Mouse (Mus musculus): ENCODE data around the gene Endog. TPM values are rescaled to one million over a fixed set of nuclear protein-coding genes. Genes with fewer than 3 reads are reported as not detected.
"Not testable (repeated sequence)": the region's sequence is repeated elsewhere in the genome, so short reads cannot be mapped to it uniquely, and the experiment has no call there.

Gene Endog
- polyA plus RNA-seq, 1 experiment from 2014 or later = 17.4 TPM

GRCm38 (mm10) chr2:30177700-30178675 is 6.7 kb downstream of the Endog start, which contains the start of gene Spout1:
Gene Spout1, minus strand, starts transcription at chr2:30178459.
- Histone ChIP-seq H3K4me3 (ENCODE audit: low read depth, low read length) (peak within 1 kb of the TSS; percentile 67), H3K27me3 (replicated peaks; ENCODE audit: control insufficient read depth, insufficient read depth, low read length) (no peaks in the 10 kb centered on the region), H3K4me1 (ENCODE audit: control insufficient read depth, insufficient read depth, low read length) (peaks cover 9% of the 10 kb centered on the region), H3K36me3 (ENCODE audit: control insufficient read depth, insufficient read depth, low read length) (peaks cover 39% of the 10 kb centered on the region), H3K27ac (ENCODE audit: low read depth, low read length) (no peak within 1 kb of the TSS), H3K9ac (ENCODE audit: low read length) (peak within 1 kb of the TSS; percentile 71), H3K4me2 (ENCODE audit: low read length) (peak within 1 kb of the TSS; percentile 94), H3K9me3 (replicated peaks; ENCODE audit: control insufficient read depth, low read length) (no peaks in the 10 kb centered on the region)
- ATAC-seq = peak; percentile 100
- peak; percentile 98 for DNase-seq (ENCODE audit: low spot score)
- WGBS = 4% methylated on average over 49 of the region's 54 CpGs

GRCm38 (mm10) chr2:30178711-30179110 is 7.4 kb downstream of the Endog start:
- H3K4me2 ChIP-seq (ENCODE audit: low read length) = peak overlapping the region; percentile 94
- not testable (repeated sequence) for H3K4me1 ChIP-seq (ENCODE audit: control insufficient read depth, insufficient read depth, low read length); DNase-seq (ENCODE audit: low spot score); H3K9ac ChIP-seq (ENCODE audit: low read length); H3K9me3 ChIP-seq (replicated peaks; ENCODE audit: control insufficient read depth, low read length); H3K27me3 ChIP-seq (replicated peaks; ENCODE audit: control insufficient read depth, insufficient read depth, low read length); H3K27ac ChIP-seq (ENCODE audit: low read depth, low read length)
- 48% methylated on average over 7 of the region's 7 CpGs for WGBS
- peak overlapping the region; percentile 67 for H3K4me3 ChIP-seq (ENCODE audit: low read depth, low read length)
- peak; percentile 47 for ATAC-seq
- peaks cover 31% of the 10 kb centered on the region for H3K36me3 ChIP-seq (ENCODE audit: control insufficient read depth, insufficient read depth, low read length)

- no peak for DNase-seq (ENCODE audit: low spot score)
- Histone ChIP-seq H3K27ac (ENCODE audit: low read depth, low read length) (no peak overlapping the region), H3K9me3 (replicated peaks; ENCODE audit: control insufficient read depth, low read length) (no peaks in the 10 kb centered on the region), H3K9ac (ENCODE audit: low read length) (no peak overlapping the region), H3K4me2 (ENCODE audit: low read length) (no peak overlapping the region), H3K36me3 (ENCODE audit: control insufficient read depth, insufficient read depth, low read length) (no peaks in the 10 kb centered on the region), H3K4me1 (ENCODE audit: control insufficient read depth, insufficient read depth, low read length) (peaks cover 5% of the 10 kb centered on the region), H3K4me3 (ENCODE audit: low read depth, low read length) (no peak overlapping the region), H3K27me3 (replicated peaks; ENCODE audit: control insufficient read depth, insufficient read depth, low read length) (no peaks in the 10 kb centered on the region)
- WGBS = 88% methylated on average over 2 of the region's 2 CpGs
- ATAC-seq = no peak
These were observed 11.1 kb downstream of the Endog start for GRCm38 (mm10) chr2:30182424-30182823.

- 74% methylated on average over 3 of the region's 3 CpGs for WGBS
- Histone ChIP-seq H3K4me3 (ENCODE audit: low read depth, low read length) (no peak overlapping the region), H3K27ac (ENCODE audit: low read depth, low read length) (no peak overlapping the region), H3K27me3 (replicated peaks; ENCODE audit: control insufficient read depth, insufficient read depth, low read length) (no peaks in the 10 kb centered on the region), H3K4me2 (ENCODE audit: low read length) (no peak overlapping the region), H3K36me3 (ENCODE audit: control insufficient read depth, insufficient read depth, low read length) (no peaks in the 10 kb centered on the region), H3K9ac (ENCODE audit: low read length) (no peak overlapping the region), H3K9me3 (replicated peaks; ENCODE audit: control insufficient read depth, low read length) (no peaks in the 10 kb centered on the region), H3K4me1 (ENCODE audit: control insufficient read depth, insufficient read depth, low read length) (no peaks in the 10 kb centered on the region)
- DNase-seq (ENCODE audit: low spot score) (no peak), ATAC-seq (no peak)
These were observed 12.4 kb downstream of the Endog start for GRCm38 (mm10) chr2:30183721-30184120.

DNA sequence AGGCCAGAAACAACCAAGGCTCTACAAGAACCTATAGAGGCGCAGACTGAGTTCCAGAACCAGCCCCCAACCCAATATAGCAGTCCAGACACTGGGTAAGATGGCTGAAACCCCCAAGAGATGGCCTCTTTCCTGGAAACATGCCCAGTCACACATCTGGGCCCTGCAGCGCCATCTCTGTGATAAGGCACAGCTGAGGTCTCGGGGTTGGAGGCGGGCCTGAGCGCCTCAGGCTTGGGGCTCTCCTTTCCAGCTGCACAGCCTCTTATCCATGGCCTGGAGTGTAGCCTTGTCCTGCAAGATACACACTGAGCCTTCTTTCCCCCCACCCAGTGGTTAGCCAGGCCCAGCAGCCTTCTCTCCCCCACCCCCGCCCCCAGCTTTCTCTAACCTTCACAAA is 14.0 kb downstream of the Endog start:
- WGBS = 89% methylated on average over 6 of the region's 6 CpGs
- H3K4me3 ChIP-seq (ENCODE audit: low read depth, low read length) = no peak overlapping the region
- H3K9ac ChIP-seq (ENCODE audit: low read length) = no peak overlapping the region
- no peak overlapping the region for H3K4me2 ChIP-seq (ENCODE audit: low read length)
- no peaks in the 10 kb centered on the region for H3K4me1 ChIP-seq (ENCODE audit: control insufficient read depth, insufficient read depth, low read length)
- no peaks in the 10 kb centered on the region for H3K36me3 ChIP-seq (ENCODE audit: control insufficient read depth, insufficient read depth, low read length)
- H3K9me3 ChIP-seq (replicated peaks; ENCODE audit: control insufficient read depth, low read length) = no peaks in the 10 kb centered on the region
- no peak overlapping the region for H3K27ac ChIP-seq (ENCODE audit: low read depth, low read length)
- H3K27me3 ChIP-seq (replicated peaks; ENCODE audit: control insufficient read depth, insufficient read depth, low read length) = no peaks in the 10 kb centered on the region
- ATAC-seq = no peak
- no peak for DNase-seq (ENCODE audit: low spot score)

DNA sequence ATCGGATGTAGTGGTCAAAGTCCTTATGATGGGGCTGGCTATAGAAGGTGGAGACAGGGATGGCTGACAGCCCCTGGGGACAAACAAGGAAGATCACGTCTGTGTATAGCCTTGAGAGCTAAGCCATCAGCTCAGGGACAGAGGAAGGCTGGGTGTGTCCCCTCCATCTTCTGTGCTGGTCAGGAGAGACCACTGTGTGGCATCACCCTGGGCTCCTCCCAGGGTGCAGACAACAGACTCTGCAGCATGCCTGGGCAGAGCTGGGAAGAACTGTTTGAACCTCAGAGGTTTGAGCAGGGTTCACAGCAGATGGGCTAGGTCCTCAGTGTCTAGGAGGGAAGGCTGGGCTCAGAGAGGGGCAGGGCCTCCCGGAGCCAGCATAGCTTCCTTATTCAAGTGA is 14.4 kb downstream of the Endog start:
- 90% methylated on average over 3 of the region's 3 CpGs for WGBS
- Histone ChIP-seq H3K36me3 (ENCODE audit: control insufficient read depth, insufficient read depth, low read length) (no peaks in the 10 kb centered on the region), H3K27ac (ENCODE audit: low read depth, low read length) (no peak overlapping the region), H3K9ac (ENCODE audit: low read length) (no peak overlapping the region), H3K27me3 (replicated peaks; ENCODE audit: control insufficient read depth, insufficient read depth, low read length) (no peaks in the 10 kb centered on the region), H3K4me3 (ENCODE audit: low read depth, low read length) (no peak overlapping the region), H3K4me2 (ENCODE audit: low read length) (no peak overlapping the region), H3K4me1 (ENCODE audit: control insufficient read depth, insufficient read depth, low read length) (no peaks in the 10 kb centered on the region), H3K9me3 (replicated peaks; ENCODE audit: control insufficient read depth, low read length) (no peaks in the 10 kb centered on the region)
- DNase-seq (ENCODE audit: low spot score) (no peak), ATAC-seq (no peak)

GRCm38 (mm10) chr2:30191790-30192580 is 20.7 kb downstream of the Endog start:
- Histone ChIP-seq H3K4me3 (ENCODE audit: low read depth, low read length) (no peak overlapping the region), H3K9me3 (replicated peaks; ENCODE audit: control insufficient read depth, low read length) (no peaks in the 10 kb centered on the region), H3K4me2 (ENCODE audit: low read length) (no peak overlapping the region), H3K27ac (ENCODE audit: low read depth, low read length) (no peak overlapping the region), H3K36me3 (ENCODE audit: control insufficient read depth, insufficient read depth, low read length) (0 out of 2 replicates have a peak, but pooled peaks cover 2% of the 10 kb centered on the region), H3K4me1 (ENCODE audit: control insufficient read depth, insufficient read depth, low read length) (no peaks in the 10 kb centered on the region), H3K27me3 (replicated peaks; ENCODE audit: control insufficient read depth, insufficient read depth, low read length) (no peaks in the 10 kb centered on the region), H3K9ac (ENCODE audit: low read length) (no peak overlapping the region)
- DNase-seq (ENCODE audit: low spot score) (no peak), ATAC-seq (no peak)
- WGBS = 84% methylated on average over 12 of the region's 12 CpGs

GRCm38 (mm10) chr2:30194656-30195055 is 23.4 kb downstream of the Endog start:
- Histone ChIP-seq H3K27me3 (replicated peaks; ENCODE audit: control insufficient read depth, insufficient read depth, low read length) (no peaks in the 10 kb centered on the region), H3K4me1 (ENCODE audit: control insufficient read depth, insufficient read depth, low read length) (no peaks in the 10 kb centered on the region), H3K27ac (ENCODE audit: low read depth, low read length) (no peak overlapping the region), H3K9me3 (replicated peaks; ENCODE audit: control insufficient read depth, low read length) (no peaks in the 10 kb centered on the region), H3K9ac (ENCODE audit: low read length) (no peak overlapping the region), H3K4me2 (ENCODE audit: low read length) (no peak overlapping the region), H3K36me3 (ENCODE audit: control insufficient read depth, insufficient read depth, low read length) (0 out of 2 replicates have a peak, but pooled peaks cover 2% of the 10 kb centered on the region), H3K4me3 (ENCODE audit: low read depth, low read length) (no peak overlapping the region)
- DNase-seq (ENCODE audit: low spot score) (peak; percentile 38), ATAC-seq (no peak)
- 41% methylated on average over 3 of the region's 3 CpGs for WGBS

Measured in forebrain, embryonic 14.5 days (tissue).